Mouse (Mus musculus): ENCODE results near the gene Stxbp5. TPM values are rescaled to one million over a fixed set of nuclear protein-coding genes. Genes with fewer than 3 reads are reported as not detected.

Gene Stxbp5
- polyA plus RNA-seq, 1 experiment, result 0.24 TPM

DNA sequence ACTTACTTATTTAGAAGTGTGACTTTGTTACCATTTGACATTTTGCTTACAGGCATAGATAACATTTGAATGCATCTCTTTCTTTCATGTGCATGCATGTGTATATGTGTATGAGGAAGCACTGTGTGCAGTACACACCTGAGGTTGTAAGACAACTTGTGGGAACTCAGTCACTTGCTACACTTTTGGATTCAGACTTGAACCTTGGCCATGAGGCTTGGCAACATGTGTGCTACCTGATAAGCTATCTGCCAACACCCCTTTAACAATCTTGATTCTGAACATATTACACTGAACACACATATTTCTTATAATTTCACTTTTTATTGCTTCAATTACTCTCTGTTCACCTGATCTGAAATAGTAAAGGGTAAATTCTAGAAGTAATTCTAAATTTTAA, 106.5 kb downstream of the Stxbp5 start:
- Histone ChIP-seq H3K27me3 (ENCODE audit: control insufficient read depth) (no peaks in the 10 kb centered on the region), H3K9me3 (ENCODE audit: control insufficient read depth, low read length) (no peaks in the 10 kb centered on the region), H3K4me3 (replicated peaks) (no peak overlapping the region), H3K36me3 (ENCODE audit: control insufficient read depth) (peaks cover 35% of the 10 kb centered on the region), H3K4me1 (ENCODE audit: control insufficient read depth) (peaks cover 6% of the 10 kb centered on the region)
- no peak for TF ChIP-seq GATA1 (IDR thresholded peaks at IDR 0.05; ENCODE audit: low read length)
- no peak for TF ChIP-seq TAL1 (IDR thresholded peaks at IDR 0.05; ENCODE audit: low read length)

DNA sequence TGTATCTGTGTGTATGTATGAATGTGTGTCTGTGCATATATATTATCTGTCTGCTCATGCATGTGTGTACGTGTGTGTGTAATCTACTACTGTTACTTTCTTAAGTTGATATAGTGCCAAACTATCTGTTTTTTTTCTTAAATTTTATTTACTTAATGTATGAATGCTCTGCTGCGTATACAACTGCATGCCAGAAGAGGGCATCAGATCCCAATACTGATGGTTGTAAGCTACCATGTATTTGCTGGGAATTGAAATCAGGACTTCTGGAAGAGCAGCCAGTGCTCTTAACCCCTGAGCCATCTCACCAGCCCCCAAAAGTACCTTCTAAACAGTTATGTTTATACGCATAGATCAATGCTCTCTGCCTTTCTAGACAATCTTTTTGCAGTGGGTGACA, 109.9 kb downstream of the Stxbp5 start:
- no peak for TF ChIP-seq GATA1 (IDR thresholded peaks at IDR 0.05; ENCODE audit: low read length)
- Histone ChIP-seq H3K4me3 (replicated peaks) (no peak overlapping the region), H3K4me1 (ENCODE audit: control insufficient read depth) (peaks cover 6% of the 10 kb centered on the region), H3K27me3 (ENCODE audit: control insufficient read depth) (no peaks in the 10 kb centered on the region), H3K9me3 (ENCODE audit: control insufficient read depth, low read length) (no peaks in the 10 kb centered on the region), H3K36me3 (ENCODE audit: control insufficient read depth) (peaks cover 26% of the 10 kb centered on the region)

DNA sequence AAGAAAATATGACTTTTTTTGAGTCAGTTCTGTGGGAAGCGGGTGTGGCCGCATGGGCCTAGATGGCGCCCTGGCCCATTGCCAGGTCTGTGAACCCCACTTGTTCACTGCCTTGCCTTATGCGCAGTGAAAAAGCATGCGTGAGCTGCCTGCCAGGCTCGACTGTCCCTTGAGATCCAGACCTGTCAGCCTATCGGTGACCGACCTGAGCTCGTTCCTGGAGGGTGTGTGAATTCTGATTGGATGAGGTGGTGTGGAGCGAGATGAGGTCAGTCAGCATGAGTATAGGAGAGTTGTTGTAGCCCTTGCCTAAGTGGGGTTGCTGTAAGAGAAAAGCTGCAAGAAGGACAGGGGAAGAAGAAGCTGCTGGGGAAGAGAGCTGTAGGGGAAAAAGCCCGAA, 114.4 kb downstream of the Stxbp5 start:
- TF ChIP-seq TAL1 (IDR thresholded peaks at IDR 0.05; ENCODE audit: low read length) (no peak), GATA1 (IDR thresholded peaks at IDR 0.05; ENCODE audit: low read length) (no peak)
- Histone ChIP-seq H3K4me3 (replicated peaks) (no peak overlapping the region), H3K36me3 (ENCODE audit: control insufficient read depth) (peaks cover 18% of the 10 kb centered on the region), H3K4me1 (ENCODE audit: control insufficient read depth) (no peaks in the 10 kb centered on the region), H3K27me3 (ENCODE audit: control insufficient read depth) (no peaks in the 10 kb centered on the region), H3K9me3 (ENCODE audit: control insufficient read depth, low read length) (no peaks in the 10 kb centered on the region)

DNA sequence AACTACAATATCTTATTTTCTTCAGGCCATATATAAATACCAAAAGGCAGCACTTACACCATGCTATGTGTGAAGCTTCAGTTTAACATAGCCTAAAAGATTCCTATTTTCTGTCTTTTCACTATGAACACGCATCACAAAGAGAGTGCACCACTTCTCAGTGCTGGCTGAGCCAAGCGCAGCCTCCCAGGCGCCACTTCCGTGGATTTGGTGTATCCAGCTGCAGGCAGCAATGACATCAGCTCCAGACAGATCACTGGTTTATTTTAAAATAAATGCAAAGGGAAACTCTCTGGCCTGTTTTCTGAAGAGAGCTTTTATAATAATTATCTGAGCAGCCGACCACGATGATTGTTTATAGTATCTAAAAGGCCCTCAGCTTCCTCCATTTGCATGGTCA, 115.2 kb downstream of the Stxbp5 start:
- H3K36me3 ChIP-seq (ENCODE audit: control insufficient read depth), result peaks cover 15% of the 10 kb centered on the region
- H3K27me3 ChIP-seq (ENCODE audit: control insufficient read depth), result no peaks in the 10 kb centered on the region
- H3K9me3 ChIP-seq (ENCODE audit: control insufficient read depth, low read length), result no peaks in the 10 kb centered on the region
- no peaks in the 10 kb centered on the region for H3K4me1 ChIP-seq (ENCODE audit: control insufficient read depth)
- no peak overlapping the region for H3K4me3 ChIP-seq (replicated peaks)
- TF ChIP-seq GATA1 (IDR thresholded peaks at IDR 0.05; ENCODE audit: low read length) (no peak), TAL1 (IDR thresholded peaks at IDR 0.05; ENCODE audit: low read length) (no peak)

DNA sequence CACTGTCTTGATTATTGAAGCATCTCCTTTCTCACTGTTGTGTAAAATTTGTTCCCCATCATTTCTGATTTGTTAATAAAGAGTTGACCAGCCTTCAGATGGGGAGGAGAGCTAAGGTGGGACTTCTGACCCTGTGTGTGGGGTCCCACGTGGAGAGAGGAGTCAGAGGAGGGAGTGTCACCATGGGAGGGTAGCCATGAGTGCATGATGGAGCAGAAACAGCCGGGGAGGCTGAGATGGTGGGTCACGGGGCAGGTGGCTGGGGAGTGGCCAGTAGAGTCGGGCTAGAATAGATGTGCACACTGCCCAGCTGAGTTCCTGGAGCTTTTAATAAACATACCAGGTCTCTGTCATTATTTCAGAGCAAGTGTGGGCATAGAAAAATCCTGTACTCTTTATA, 121.0 kb downstream of the Stxbp5 start:
- no peak overlapping the region for H3K4me3 ChIP-seq (replicated peaks)
- no peaks in the 10 kb centered on the region for H3K27me3 ChIP-seq (ENCODE audit: control insufficient read depth)
- no peaks in the 10 kb centered on the region for H3K9me3 ChIP-seq (ENCODE audit: control insufficient read depth, low read length)
- H3K36me3 ChIP-seq (ENCODE audit: control insufficient read depth), result peaks cover 10% of the 10 kb centered on the region
- no peak for TF ChIP-seq GATA1 (IDR thresholded peaks at IDR 0.05; ENCODE audit: low read length)
- TF ChIP-seq TAL1 (IDR thresholded peaks at IDR 0.05; ENCODE audit: low read length), result no peak
- no peaks in the 10 kb centered on the region for H3K4me1 ChIP-seq (ENCODE audit: control insufficient read depth)

DNA sequence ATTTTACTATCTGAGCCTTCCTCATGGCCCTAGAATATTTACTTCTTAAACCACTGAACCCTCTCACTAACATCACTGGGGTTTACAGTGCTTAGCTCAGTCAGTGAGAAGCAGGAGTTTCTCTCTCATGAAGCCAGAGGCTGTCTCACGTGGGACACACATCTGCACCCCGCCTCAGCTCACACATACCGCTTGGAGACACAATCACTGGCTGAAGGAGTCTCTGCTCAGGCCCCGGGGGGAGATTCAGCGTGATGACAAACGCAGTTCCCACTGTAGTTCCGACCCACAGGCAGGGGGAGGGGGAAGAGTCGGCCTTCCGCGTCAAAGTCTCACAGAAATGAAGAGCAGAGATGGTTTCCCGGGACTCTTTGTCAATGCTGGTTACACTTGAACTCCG, 130.6 kb downstream of the Stxbp5 start:
- Histone ChIP-seq H3K9me3 (ENCODE audit: control insufficient read depth, low read length) (no peaks in the 10 kb centered on the region), H3K27me3 (ENCODE audit: control insufficient read depth) (no peaks in the 10 kb centered on the region), H3K4me1 (ENCODE audit: control insufficient read depth) (no peaks in the 10 kb centered on the region), H3K36me3 (ENCODE audit: control insufficient read depth) (peaks cover 40% of the 10 kb centered on the region), H3K4me3 (replicated peaks) (no peak overlapping the region)
- TF ChIP-seq GATA1 (IDR thresholded peaks at IDR 0.05; ENCODE audit: low read length) (no peak), TAL1 (IDR thresholded peaks at IDR 0.05; ENCODE audit: low read length) (no peak)

DNA sequence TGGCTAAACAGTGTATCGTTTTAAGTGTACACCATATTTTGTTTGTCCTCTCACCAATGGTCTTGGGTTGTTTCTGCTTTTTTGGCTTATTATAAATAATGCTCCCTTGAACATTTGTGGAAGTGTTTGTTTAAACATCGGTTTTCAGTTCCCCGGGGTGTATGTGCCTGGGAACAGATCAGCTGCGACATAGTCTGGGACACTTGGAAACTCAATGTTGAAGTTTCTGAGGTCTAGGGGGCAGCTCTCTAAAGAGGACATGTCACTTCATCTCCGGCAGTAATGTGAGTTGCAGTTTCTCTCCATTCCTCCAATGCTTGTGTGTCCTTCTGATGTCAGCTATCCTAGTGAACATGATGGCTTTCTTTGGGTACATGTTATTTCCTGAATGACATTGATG, 137.0 kb downstream of the Stxbp5 start:
- H3K9me3 ChIP-seq (ENCODE audit: control insufficient read depth, low read length), result no peaks in the 10 kb centered on the region
- H3K4me3 ChIP-seq (replicated peaks), result no peak overlapping the region
- TF ChIP-seq TAL1 (IDR thresholded peaks at IDR 0.05; ENCODE audit: low read length) (no peak), GATA1 (IDR thresholded peaks at IDR 0.05; ENCODE audit: low read length) (no peak)
- no peaks in the 10 kb centered on the region for H3K27me3 ChIP-seq (ENCODE audit: control insufficient read depth)
- no peaks in the 10 kb centered on the region for H3K4me1 ChIP-seq (ENCODE audit: control insufficient read depth)
- peaks cover 48% of the 10 kb centered on the region for H3K36me3 ChIP-seq (ENCODE audit: control insufficient read depth)

DNA sequence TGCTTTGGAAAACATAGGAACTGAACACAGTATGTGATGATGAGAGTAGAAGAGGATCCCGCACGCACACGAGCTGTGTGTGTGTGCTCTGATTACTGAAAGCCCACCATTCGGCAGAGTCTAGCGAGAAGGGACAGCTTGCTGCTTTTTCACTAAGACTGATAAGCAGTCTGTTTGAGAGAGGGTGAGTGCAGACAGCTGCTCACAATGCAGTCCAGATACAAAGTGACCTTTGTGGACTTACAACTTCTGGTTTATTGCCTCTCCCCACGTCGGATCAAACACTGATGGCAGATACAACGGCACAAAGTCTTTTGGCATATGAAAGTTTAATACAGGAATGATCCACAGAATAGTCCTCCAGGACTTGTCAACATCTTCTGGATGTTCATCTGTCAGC, 140.6 kb downstream of the Stxbp5 start:
- H3K4me1 ChIP-seq (ENCODE audit: control insufficient read depth), result no peaks in the 10 kb centered on the region
- H3K9me3 ChIP-seq (ENCODE audit: control insufficient read depth, low read length), result no peaks in the 10 kb centered on the region
- H3K27me3 ChIP-seq (ENCODE audit: control insufficient read depth), result no peaks in the 10 kb centered on the region
- peaks cover 27% of the 10 kb centered on the region for H3K36me3 ChIP-seq (ENCODE audit: control insufficient read depth)
- TF ChIP-seq TAL1 (IDR thresholded peaks at IDR 0.05; ENCODE audit: low read length) (no peak), GATA1 (IDR thresholded peaks at IDR 0.05; ENCODE audit: low read length) (no peak)
- H3K4me3 ChIP-seq (replicated peaks), result no peak overlapping the region

DNA sequence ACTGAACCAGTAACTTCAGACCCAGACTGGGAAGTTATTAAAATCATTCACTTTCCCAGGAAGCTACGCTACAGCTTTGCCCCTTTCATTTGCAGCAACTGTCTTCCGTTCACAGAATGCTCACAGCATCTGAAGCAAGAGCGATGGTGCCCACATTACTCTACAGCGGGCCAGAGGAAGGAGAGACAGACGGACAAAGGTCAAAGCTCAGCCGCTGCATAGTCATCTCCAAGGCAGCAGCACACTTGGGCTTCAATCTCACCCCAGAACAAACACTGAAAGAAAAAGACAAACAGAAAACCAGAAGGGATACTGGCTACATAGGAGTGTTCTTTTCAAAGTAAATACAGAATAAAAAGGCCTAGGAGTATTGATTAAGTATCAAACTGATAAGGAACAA, 144.3 kb downstream of the Stxbp5 start:
- Histone ChIP-seq H3K36me3 (ENCODE audit: control insufficient read depth) (peaks cover 17% of the 10 kb centered on the region), H3K9me3 (ENCODE audit: control insufficient read depth, low read length) (no peaks in the 10 kb centered on the region), H3K27me3 (ENCODE audit: control insufficient read depth) (no peaks in the 10 kb centered on the region), H3K4me1 (ENCODE audit: control insufficient read depth) (no peaks in the 10 kb centered on the region), H3K4me3 (replicated peaks) (no peak overlapping the region)
- TF ChIP-seq TAL1 (IDR thresholded peaks at IDR 0.05; ENCODE audit: low read length) (no peak), GATA1 (IDR thresholded peaks at IDR 0.05; ENCODE audit: low read length) (no peak)

DNA sequence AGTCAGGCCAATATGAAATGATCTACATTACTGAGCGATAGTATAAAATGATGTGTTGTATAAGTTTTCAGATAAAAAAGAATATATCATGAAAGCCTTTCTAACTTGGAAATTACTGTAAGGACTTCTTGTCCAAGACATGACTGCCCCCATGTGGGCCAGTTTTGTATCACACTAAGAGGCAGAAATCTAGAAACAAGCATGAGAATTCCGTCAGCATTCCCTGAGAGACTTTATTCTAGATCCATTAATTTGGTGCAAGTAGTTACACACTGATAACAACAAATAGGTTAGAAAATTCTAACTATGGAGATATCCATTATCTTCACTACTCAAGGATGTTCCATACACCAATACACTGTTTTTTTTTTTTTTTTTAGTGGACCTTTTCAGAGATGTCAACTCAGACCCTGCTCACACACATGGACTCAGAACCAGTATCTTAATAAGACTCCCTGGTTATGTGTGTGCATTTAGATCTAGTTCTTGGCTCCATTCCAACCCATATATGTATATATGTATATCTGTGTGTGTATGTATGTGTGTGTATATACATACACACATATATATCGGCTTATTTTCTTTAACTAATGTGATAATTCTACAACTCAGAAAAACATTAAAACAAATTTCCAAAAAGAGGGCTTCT, 145.9 kb downstream of the Stxbp5 start:
- H3K27me3 ChIP-seq (ENCODE audit: control insufficient read depth), result no peaks in the 10 kb centered on the region
- TF ChIP-seq GATA1 (IDR thresholded peaks at IDR 0.05; ENCODE audit: low read length), result no peak
- TF ChIP-seq TAL1 (IDR thresholded peaks at IDR 0.05; ENCODE audit: low read length), result no peak
- H3K4me1 ChIP-seq (ENCODE audit: control insufficient read depth), result no peaks in the 10 kb centered on the region

More for the DNA sequence above, 145.9 kb downstream of the Stxbp5 start:
- Histone ChIP-seq H3K4me3 (replicated peaks) (no peak overlapping the region), H3K36me3 (ENCODE audit: control insufficient read depth) (peaks cover 6% of the 10 kb centered on the region), H3K9me3 (ENCODE audit: control insufficient read depth, low read length) (no peaks in the 10 kb centered on the region)

Data from erythroblast, embryonic 14.5 days (primary cell).